Mouse (Mus musculus) neural tube, embryonic 15.5 days (tissue): ENCODE measurements around the gene Sap30l. TPM values are rescaled to one million over a fixed set of nuclear protein-coding genes. Genes with fewer than 3 reads are reported as not detected.

Experiments used
- ATAC-seq: fragments of 200-750 bp; cut with Nextera tagmentation; 2 replicates; pipeline ENCODE4 v1.8.0; 2017; ENCODE audit warnings: mild to moderate bottlenecking, moderate TSS enrichment, moderate library complexity; ENCODE audit not compliant: low FRiP score
- H3K27ac ChIP-seq: fragments of 300-500 bp; sonication (generic); replicated peaks from 2 replicates; pipeline ENCODE4 v1.5.1; 2015; ENCODE audit warnings: mild to moderate bottlenecking, inconsistent platforms
- H3K27me3 ChIP-seq: fragments of 300-500 bp; sonication (generic); replicated peaks from 2 replicates; pipeline ENCODE4 v1.6.1; 2015; ENCODE audit warnings: inconsistent platforms
- H3K36me3 ChIP-seq: fragments of 300-500 bp; sonication (generic); 2 replicates; pipeline ENCODE4 v1.6.1; 2015; ENCODE audit warnings: inconsistent platforms
- H3K4me1 ChIP-seq: fragments of 300-500 bp; sonication (generic); 2 replicates; pipeline ENCODE4 v1.6.1; 2015; ENCODE audit warnings: inconsistent platforms
- H3K4me2 ChIP-seq: fragments of 300-500 bp; sonication (generic); 2 replicates; pipeline ENCODE4 v1.6.1; 2015; ENCODE audit warnings: inconsistent platforms, mild to moderate bottlenecking, moderate library complexity
- H3K4me3 ChIP-seq: fragments of 300-500 bp; sonication (generic); replicated peaks from 2 replicates; pipeline ENCODE4 v1.5.1; 2015; ENCODE audit warnings: mild to moderate bottlenecking, inconsistent platforms
- H3K9ac ChIP-seq: fragments of 300-500 bp; sonication (generic); replicated peaks from 2 replicates; pipeline ENCODE4 v1.6.1; 2015; ENCODE audit warnings: mild to moderate bottlenecking, inconsistent platforms
- H3K9me3 ChIP-seq: fragments of 300-500 bp; sonication (generic); replicated peaks from 2 replicates; pipeline ENCODE4 v1.6.1; 2016; ENCODE audit warnings: inconsistent platforms
- WGBS: fragments of 180-500 bp; shearing (Covaris S2); methylation state at CpG from one replicate; pipeline ENCODE4 v1.1.7; 2015; ENCODE audit warnings: mixed read lengths; 5-methylcytosine and 5-hydroxymethylcytosine counted together
- polyA plus RNA-seq: library from polyadenylated mRNA; unstranded; fragments of >200 nt; fragmentation: Nextera tagmentation; extraction: Ambion mirVana; gene quantifications from 2 replicates; pipeline ENCODE4 v1.2.1, GENCODE M21; 2015

Gene Sap30l
- polyA plus RNA-seq, 1 experiment from 2014 or later = 12.4 TPM

DNA sequence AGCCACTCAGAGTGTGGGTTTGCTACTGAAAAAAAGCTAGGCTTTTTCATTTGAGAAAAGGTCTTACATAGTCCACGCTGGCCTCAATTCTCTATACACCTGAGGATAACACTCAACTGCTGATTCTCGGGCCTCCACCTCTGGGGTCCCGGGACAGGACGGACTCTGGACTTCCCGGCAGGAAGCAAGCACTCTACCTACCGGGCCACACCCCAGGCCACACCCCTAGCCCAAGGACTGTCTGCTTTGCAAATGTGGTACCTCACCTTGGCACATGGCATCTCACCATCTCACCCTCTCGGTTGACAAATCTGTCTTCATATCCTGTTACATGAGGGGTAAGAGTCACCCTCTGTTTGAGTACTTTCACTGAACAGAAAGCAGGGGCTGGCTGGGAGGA is 48.9 kb downstream of the Sap30l start:
- 68% methylated on average over 7 of the region's 7 CpGs for WGBS
- Histone ChIP-seq H3K9me3 (no peaks in the 10 kb centered on the region), H3K27me3 (0 out of 2 replicates have a peak, but pooled peaks cover 3% of the 10 kb centered on the region), H3K4me1 (no peaks in the 10 kb centered on the region), H3K4me3 (no peak overlapping the region), H3K4me2 (no peak overlapping the region), H3K9ac (no peak overlapping the region), H3K27ac (no peak overlapping the region), H3K36me3 (no peaks in the 10 kb centered on the region)
- ATAC-seq = no peak

DNA sequence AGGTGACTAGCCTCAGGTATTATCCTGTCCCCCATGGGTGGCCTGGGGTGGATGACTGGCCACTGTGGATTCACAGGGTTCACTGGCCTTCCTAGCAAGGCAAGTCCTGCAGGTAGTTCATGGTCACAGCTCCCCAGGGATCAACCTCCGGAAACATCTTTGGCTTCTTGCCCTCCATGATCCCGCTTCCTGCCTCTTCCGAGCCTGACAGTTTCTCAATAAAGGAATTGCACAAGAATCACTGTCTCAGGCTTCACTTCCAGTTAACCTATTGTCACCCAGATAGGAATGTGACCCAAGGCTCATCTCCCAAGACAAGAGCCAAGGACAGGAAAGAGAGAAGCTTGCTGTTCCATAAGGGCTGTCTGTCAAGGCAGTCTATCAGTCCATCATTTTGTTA is 49.5 kb downstream of the Sap30l start:
- ATAC-seq = no peak
- Histone ChIP-seq H3K4me1 (no peaks in the 10 kb centered on the region), H3K9me3 (no peaks in the 10 kb centered on the region), H3K36me3 (no peaks in the 10 kb centered on the region), H3K27me3 (0 out of 2 replicates have a peak, but pooled peaks cover 3% of the 10 kb centered on the region), H3K4me3 (no peak overlapping the region), H3K4me2 (no peak overlapping the region), H3K9ac (no peak overlapping the region), H3K27ac (no peak overlapping the region)
- 59% methylated on average over 3 of the region's 3 CpGs for WGBS

DNA sequence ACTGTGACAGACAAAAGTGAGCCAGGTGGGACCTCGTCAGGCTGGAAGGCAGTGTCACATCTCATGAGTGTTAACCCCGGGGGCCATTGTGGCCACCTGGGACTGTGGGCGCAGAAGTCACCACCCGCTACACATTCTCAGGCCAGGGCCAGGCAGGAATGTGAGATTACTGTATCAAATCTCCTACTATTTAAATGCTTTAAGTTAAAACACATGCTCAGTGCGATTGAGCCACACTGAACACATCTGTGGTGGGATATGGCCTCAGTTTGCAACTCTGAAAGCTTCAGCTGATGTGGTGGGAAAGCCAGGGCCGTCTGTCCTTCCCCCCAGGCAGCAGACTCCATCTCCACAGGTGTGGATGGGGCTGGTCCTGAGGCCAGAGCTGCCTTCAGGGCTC is 52.1 kb downstream of the Sap30l start:
- ATAC-seq = no peak
- Histone ChIP-seq H3K4me3 (no peak overlapping the region), H3K9me3 (no peaks in the 10 kb centered on the region), H3K4me2 (no peak overlapping the region), H3K27ac (no peak overlapping the region), H3K27me3 (0 out of 2 replicates have a peak, but pooled peaks cover 3% of the 10 kb centered on the region), H3K9ac (no peak overlapping the region), H3K36me3 (no peaks in the 10 kb centered on the region), H3K4me1 (no peaks in the 10 kb centered on the region)
- 78% methylated on average over 6 of the region's 6 CpGs for WGBS

DNA sequence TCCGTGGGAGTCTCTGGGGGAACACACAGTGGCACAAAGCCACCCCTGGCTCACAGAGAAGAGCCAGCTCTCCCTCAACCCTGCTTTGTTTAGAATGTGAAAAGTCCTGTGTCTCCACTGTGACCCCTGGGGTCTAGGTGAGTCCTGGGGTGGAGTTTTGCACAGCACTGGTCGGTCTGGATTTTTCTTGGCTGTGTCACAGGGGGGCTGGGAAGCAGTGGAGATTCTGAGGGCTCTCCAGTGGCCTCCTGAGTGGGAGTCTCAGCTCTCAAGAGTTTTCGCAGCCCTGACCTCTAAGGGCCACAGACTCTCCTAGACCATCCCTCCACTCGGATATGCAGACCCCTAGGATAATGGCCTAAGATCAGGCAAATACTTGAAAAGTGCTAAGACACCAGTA is 56.3 kb downstream of the Sap30l start:
- ATAC-seq = no peak
- H3K4me1 ChIP-seq = no peaks in the 10 kb centered on the region
- no peaks in the 10 kb centered on the region for H3K36me3 ChIP-seq
- no peak overlapping the region for H3K9ac ChIP-seq
- no peak overlapping the region for H3K27ac ChIP-seq
- no peaks in the 10 kb centered on the region for H3K9me3 ChIP-seq
- H3K27me3 ChIP-seq = no peaks in the 10 kb centered on the region
- WGBS = 63% methylated on average over 4 of the region's 4 CpGs
- H3K4me3 ChIP-seq = no peak overlapping the region
- no peak overlapping the region for H3K4me2 ChIP-seq

Other genes starting within 250 kb of the Sap30l start
- gene Galnt10, start 156.2 kb upstream of the Sap30l start, polyA plus RNA-seq = 11.7 and 12.7 TPM in 2 replicates
- gene Hand1, start 31.2 kb downstream of the Sap30l start, polyA plus RNA-seq = 4.2 TPM in 1 of 2 replicates, not detected in the other
- gene Larp1, start 207.4 kb downstream of the Sap30l start, polyA plus RNA-seq = 19.9 and 20.5 TPM in 2 replicates